Mouse (Mus musculus) embryonic facial prominence, embryonic 12.5 days (tissue): Measurements from ENCODE around the gene Scn5a. TPM values are rescaled to one million over a fixed set of nuclear protein-coding genes. Genes with fewer than 3 reads are reported as not detected.

Experiments
- ATAC-seq: fragments of 200-750 bp; cut with Nextera tagmentation; 2 replicates; pipeline ENCODE4 v1.8.0; 2017; ENCODE audit not compliant: insufficient number of reproducible peaks, insufficient read depth, low FRiP score, low TSS enrichment
- H3K27ac ChIP-seq: fragments of 300-500 bp; sonication (generic); 2 replicates; pipeline ENCODE4 v1.5.1; 2016; ENCODE audit warnings: mild to moderate bottlenecking
- H3K27me3 ChIP-seq: fragments of 300-500 bp; sonication (generic); 2 replicates; pipeline ENCODE4 v1.6.1; 2016; ENCODE audit warnings: mild to moderate bottlenecking, moderate library complexity
- H3K36me3 ChIP-seq: fragments of 300-500 bp; sonication (generic); 2 replicates; pipeline ENCODE4 v1.6.1; 2016; ENCODE audit warnings: mild to moderate bottlenecking
- H3K4me1 ChIP-seq: fragments of 300-500 bp; sonication (generic); 2 replicates; pipeline ENCODE4 v1.6.1; 2016
- H3K4me2 ChIP-seq: fragments of 300-500 bp; sonication (generic); replicated peaks from 2 replicates; pipeline ENCODE4 v1.6.1; 2016; ENCODE audit warnings: mild to moderate bottlenecking, moderate library complexity
- H3K4me3 ChIP-seq: fragments of 300-500 bp; sonication (generic); 2 replicates; pipeline ENCODE4 v1.5.1; 2016; ENCODE audit warnings: mild to moderate bottlenecking
- H3K9ac ChIP-seq: fragments of 300-500 bp; sonication (generic); 2 replicates; pipeline ENCODE4 v1.6.1; 2016; ENCODE audit warnings: mild to moderate bottlenecking, moderate library complexity
- H3K9me3 ChIP-seq: fragments of 300-500 bp; sonication (generic); 2 replicates; pipeline ENCODE4 v1.6.1; 2016; ENCODE audit warnings: mild to moderate bottlenecking, moderate library complexity
- WGBS: fragments of 180-500 bp; shearing (Covaris S2); methylation state at CpG from one replicate; pipeline ENCODE4 v1.1.7; 2016; 5-methylcytosine and 5-hydroxymethylcytosine counted together
- polyA plus RNA-seq: library from polyadenylated mRNA; unstranded; fragments of >200 nt; fragmentation: Nextera tagmentation; extraction: Ambion mirVana; gene quantifications from 2 replicates; pipeline ENCODE4 v1.2.1, GENCODE M21; 2016

Scn5a gene
- polyA plus RNA-seq, 1 experiment from 2014 or later: 1.0 TPM

GRCm38 (mm10) chr9:119564803-119565202, 14.0 kb downstream of the Scn5a start:
- Histone ChIP-seq H3K9ac (no peak overlapping the region), H3K9me3 (no peaks in the 10 kb centered on the region), H3K27ac (no peak overlapping the region), H3K4me2 (no peak overlapping the region), H3K36me3 (no peaks in the 10 kb centered on the region), H3K27me3 (peaks cover 24% of the 10 kb centered on the region), H3K4me3 (no peak overlapping the region), H3K4me1 (peaks cover 10% of the 10 kb centered on the region)
- WGBS: 76% methylated on average over 6 of the region's 6 CpGs
- no peak for ATAC-seq

GRCm38 (mm10) chr9:119563617-119564016, 15.2 kb downstream of the Scn5a start:
- Histone ChIP-seq H3K4me2 (no peak overlapping the region), H3K9ac (no peak overlapping the region), H3K4me3 (no peak overlapping the region), H3K4me1 (peaks cover 15% of the 10 kb centered on the region), H3K27ac (no peak overlapping the region), H3K27me3 (peaks cover 24% of the 10 kb centered on the region), H3K36me3 (no peaks in the 10 kb centered on the region), H3K9me3 (no peaks in the 10 kb centered on the region)
- WGBS: 67% methylated on average over 6 of the region's 6 CpGs
- no peak for ATAC-seq

GRCm38 (mm10) chr9:119562256-119562655, 16.6 kb downstream of the Scn5a start:
- H3K4me1 ChIP-seq: peaks cover 15% of the 10 kb centered on the region
- no peak for ATAC-seq
- H3K27ac ChIP-seq: no peak overlapping the region
- no peak overlapping the region for H3K9ac ChIP-seq
- peaks cover 15% of the 10 kb centered on the region for H3K27me3 ChIP-seq
- H3K36me3 ChIP-seq: no peaks in the 10 kb centered on the region
- H3K9me3 ChIP-seq: no peaks in the 10 kb centered on the region
- H3K4me2 ChIP-seq: no peak overlapping the region
- WGBS: 68% methylated on average over 12 of the region's 12 CpGs
- no peak overlapping the region for H3K4me3 ChIP-seq

GRCm38 (mm10) chr9:119561746-119562145, 17.1 kb downstream of the Scn5a start:
- no peak overlapping the region for H3K27ac ChIP-seq
- H3K27me3 ChIP-seq: peaks cover 11% of the 10 kb centered on the region
- peaks cover 15% of the 10 kb centered on the region for H3K4me1 ChIP-seq

GRCm38 (mm10) chr9:119559537-119560276, 19.1 kb downstream of the Scn5a start:
- Histone ChIP-seq H3K27ac (no peak overlapping the region), H3K36me3 (no peaks in the 10 kb centered on the region), H3K9me3 (no peaks in the 10 kb centered on the region), H3K9ac (no peak overlapping the region), H3K4me2 (no peak overlapping the region), H3K4me3 (no peak overlapping the region), H3K4me1 (peaks cover 8% of the 10 kb centered on the region; the same call in 1 of the 2 replicates), H3K27me3 (peaks cover 5% of the 10 kb centered on the region; the same call in 1 of the 2 replicates)
- ATAC-seq: no peak
- 68% methylated on average over 16 of the region's 16 CpGs for WGBS

More at GRCm38 (mm10) chr9:119561746-119562145, 17.1 kb downstream of the Scn5a start:
- WGBS: 46% methylated on average over 8 of the region's 8 CpGs
- no peak overlapping the region for H3K4me2 ChIP-seq
- no peak overlapping the region for H3K4me3 ChIP-seq
- no peaks in the 10 kb centered on the region for H3K9me3 ChIP-seq
- no peak for ATAC-seq
- H3K36me3 ChIP-seq: no peaks in the 10 kb centered on the region
- no peak overlapping the region for H3K9ac ChIP-seq

- Histone ChIP-seq H3K9ac (no peak overlapping the region), H3K9me3 (no peaks in the 10 kb centered on the region), H3K4me3 (no peak overlapping the region)
Measured at GRCm38 (mm10) chr9:119558119-119558854, 20.5 kb downstream of the Scn5a start.

GRCm38 (mm10) chr9:119556043-119556442, 22.8 kb downstream of the Scn5a start:
- 92% methylated on average over 3 of the region's 3 CpGs for WGBS
- H3K27ac ChIP-seq: no peak overlapping the region
- H3K9ac ChIP-seq: no peak overlapping the region
- no peak overlapping the region for H3K4me2 ChIP-seq
- H3K4me3 ChIP-seq: no peak overlapping the region
- no peak for ATAC-seq
- H3K27me3 ChIP-seq: peaks cover 5% of the 10 kb centered on the region; the same call in 1 of the 2 replicates
- no peaks in the 10 kb centered on the region for H3K9me3 ChIP-seq
- no peaks in the 10 kb centered on the region for H3K36me3 ChIP-seq
- peaks cover 5% of the 10 kb centered on the region; the same call in 1 of the 2 replicates for H3K4me1 ChIP-seq

More at GRCm38 (mm10) chr9:119558119-119558854, 20.5 kb downstream of the Scn5a start:
- Histone ChIP-seq H3K36me3 (no peaks in the 10 kb centered on the region), H3K4me1 (peaks cover 8% of the 10 kb centered on the region; the same call in 1 of the 2 replicates), H3K27ac (no peak overlapping the region), H3K27me3 (peaks cover 5% of the 10 kb centered on the region; the same call in 1 of the 2 replicates), H3K4me2 (no peak overlapping the region)
- peak; percentile 16; the same call in 1 of the 2 replicates for ATAC-seq
- WGBS: 22% methylated on average over 12 of the region's 12 CpGs

DNA sequence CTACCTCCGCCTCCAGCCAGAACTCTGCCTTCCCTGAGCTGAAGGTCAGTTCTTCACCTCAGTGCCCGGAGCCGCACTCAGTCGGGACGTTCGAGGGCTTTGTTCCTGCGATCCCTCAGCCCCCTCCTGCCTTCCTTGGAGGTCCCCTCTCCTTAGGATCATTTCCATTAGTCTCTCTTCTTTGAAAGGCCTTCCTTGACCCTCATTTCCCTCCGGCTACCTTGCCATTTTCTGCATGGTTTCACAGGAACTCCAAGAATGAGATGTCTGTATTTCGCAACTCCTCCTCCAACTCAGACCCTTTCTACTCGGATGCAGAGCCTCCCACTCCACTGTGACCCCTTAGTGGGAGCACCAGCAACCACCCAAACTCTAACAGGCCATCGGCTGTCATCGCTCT, 31.3 kb downstream of the Scn5a start:
- ATAC-seq: no peak
- Histone ChIP-seq H3K9me3 (no peaks in the 10 kb centered on the region), H3K9ac (no peak overlapping the region), H3K27me3 (no peaks in the 10 kb centered on the region), H3K4me2 (no peak overlapping the region), H3K27ac (no peak overlapping the region), H3K36me3 (no peaks in the 10 kb centered on the region), H3K4me3 (no peak overlapping the region), H3K4me1 (no peaks in the 10 kb centered on the region)
- 45% methylated on average over 12 of the region's 12 CpGs for WGBS

DNA sequence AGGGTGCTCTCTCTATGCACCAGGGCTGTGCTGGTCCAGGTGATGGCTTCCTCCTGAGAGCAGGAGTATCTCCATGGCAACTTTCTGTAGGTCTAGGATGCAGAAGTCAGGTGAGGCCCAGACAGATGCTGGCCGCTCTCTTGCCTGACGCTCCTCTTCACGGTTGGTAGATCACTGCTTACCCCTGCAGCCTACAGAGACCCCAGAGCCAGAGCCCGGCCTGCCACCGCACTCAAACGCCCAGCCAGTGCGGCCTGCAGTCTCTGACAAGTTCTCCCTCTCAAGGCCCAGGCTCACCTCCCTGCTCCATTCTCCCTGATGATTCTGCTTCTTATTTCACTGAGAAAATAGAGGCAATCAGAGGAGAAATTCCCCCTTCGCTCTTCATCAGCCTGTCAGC, 31.7 kb downstream of the Scn5a start:
- H3K36me3 ChIP-seq: no peaks in the 10 kb centered on the region
- H3K27ac ChIP-seq: no peak overlapping the region
- no peak overlapping the region for H3K9ac ChIP-seq
- no peak for ATAC-seq
- H3K4me1 ChIP-seq: no peaks in the 10 kb centered on the region
- H3K4me3 ChIP-seq: no peak overlapping the region
- 66% methylated on average over 8 of the region's 8 CpGs for WGBS
- no peaks in the 10 kb centered on the region for H3K9me3 ChIP-seq
- no peak overlapping the region for H3K4me2 ChIP-seq
- H3K27me3 ChIP-seq: no peaks in the 10 kb centered on the region

DNA sequence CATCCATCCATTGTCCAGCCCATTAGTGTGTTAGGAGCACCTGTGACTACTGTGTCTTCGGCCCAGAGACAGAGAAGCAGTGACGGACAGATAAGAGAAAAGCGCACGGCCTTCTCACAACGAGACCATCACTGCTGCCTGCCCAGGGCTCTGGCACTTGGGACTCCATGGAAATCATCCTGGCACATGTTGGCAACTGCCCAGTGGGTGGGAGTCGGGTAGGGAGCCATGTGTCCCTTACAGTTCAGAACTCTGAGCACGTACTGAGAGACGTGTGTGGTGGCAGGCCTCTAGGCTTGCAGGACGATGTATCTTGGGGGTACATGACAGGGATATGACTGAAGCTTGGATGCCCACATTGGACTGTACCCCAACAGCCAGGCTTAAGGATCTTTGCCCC, 38.1 kb downstream of the Scn5a start:
- no peaks in the 10 kb centered on the region for H3K4me1 ChIP-seq
- no peak overlapping the region for H3K4me3 ChIP-seq
- no peaks in the 10 kb centered on the region for H3K27me3 ChIP-seq

GRCm38 (mm10) chr9:119537823-119538222, 41.0 kb downstream of the Scn5a start:
- no peak for ATAC-seq

More for the DNA sequence above, 38.1 kb downstream of the Scn5a start:
- Histone ChIP-seq H3K4me2 (no peak overlapping the region), H3K27ac (no peak overlapping the region), H3K9ac (no peak overlapping the region), H3K9me3 (no peaks in the 10 kb centered on the region), H3K36me3 (no peaks in the 10 kb centered on the region)
- ATAC-seq: no peak
- 88% methylated on average over 9 of the region's 9 CpGs for WGBS

More at GRCm38 (mm10) chr9:119537823-119538222, 41.0 kb downstream of the Scn5a start:
- Histone ChIP-seq H3K4me1 (no peaks in the 10 kb centered on the region), H3K4me2 (no peak overlapping the region), H3K9ac (no peak overlapping the region), H3K4me3 (no peak overlapping the region), H3K36me3 (no peaks in the 10 kb centered on the region), H3K9me3 (no peaks in the 10 kb centered on the region), H3K27me3 (peaks cover 2% of the 10 kb centered on the region; the same call in 1 of the 2 replicates), H3K27ac (no peak overlapping the region)
- WGBS: 79% methylated on average over 4 of the region's 4 CpGs
